Mouse (Mus musculus): ENCODE results near the gene Olfr1418. TPM values are rescaled to one million over a fixed set of nuclear protein-coding genes. Genes with fewer than 3 reads are reported as not detected.

The Olfr1418 gene
- polyA plus RNA-seq (2012; rRNA removed; ENCODE audit: low replicate concordance), result not detected in 2 replicates

DNA sequence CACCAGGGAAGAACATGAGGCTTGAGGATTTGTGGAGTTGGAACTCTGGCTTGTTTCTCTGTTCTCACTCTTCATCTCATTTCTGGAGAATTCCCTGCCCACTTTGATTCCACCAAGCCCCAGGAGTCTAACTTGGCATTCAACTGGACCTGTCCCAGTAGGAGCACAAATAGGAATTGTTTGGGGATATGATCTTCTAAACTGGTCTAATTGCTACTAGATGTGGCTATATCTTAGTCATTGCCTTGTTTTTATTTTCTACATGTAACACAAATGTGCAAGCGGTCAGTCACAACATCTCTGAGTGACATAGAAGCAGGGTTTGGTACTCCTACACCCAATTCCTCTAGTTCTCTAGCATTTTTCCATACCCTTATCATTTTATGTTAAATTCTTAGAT is at the start of gene Olfr1418:
TSS of gene Olfr1418 (minus strand) at position 101 of the 400 bp plus-strand sequence.

GRCm38 (mm10) chr19:11886265-11886664 is 25.4 kb upstream of the Olfr1418 start, which contains the start of gene Olfr1420:
Gene Olfr1420 (plus strand): TSS chr19:11886565.

GRCm38 (mm10) chr19:11875006-11875405 is 14.1 kb upstream of the Olfr1418 start, which contains the start of gene Olfr1419:
Gene Olfr1419 (minus strand): TSS chr19:11875106.

DNA sequence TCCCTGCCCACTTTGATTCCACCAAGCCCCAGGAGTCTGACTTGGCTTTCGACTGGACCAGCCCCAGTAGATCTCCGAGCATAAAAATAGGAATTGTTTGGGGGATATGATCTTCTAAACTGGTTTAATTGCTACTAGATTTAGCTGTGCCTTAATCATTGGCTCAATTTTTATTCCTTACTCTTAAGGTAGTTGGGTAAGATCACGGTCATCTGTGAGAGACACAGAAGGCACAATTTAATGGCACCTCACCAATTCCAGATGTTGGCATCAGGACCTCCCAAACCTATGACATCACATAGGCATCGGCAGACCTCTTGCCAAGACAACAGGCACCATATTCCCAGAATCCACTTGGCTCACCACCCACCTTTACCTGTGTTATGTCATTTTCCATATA is 21.7 kb downstream of the Olfr1418 start, which contains the start of gene Olfr1417:
TSS of gene Olfr1417 (minus strand) at position 101 of the 400 bp plus-strand sequence.

GRCm38 (mm10) chr19:11819143-11819700 is 41.6 kb downstream of the Olfr1418 start, which contains the start of gene Stx3:
Gene Stx3 (minus strand): TSS chr19:11819403.

Other genes with a start within 250 kb of the Olfr1418 start
- 0.13 and 0.46 TPM in 2 replicates for gene Ms4a2, start 237.3 kb downstream of the Olfr1418 start, polyA plus RNA-seq (2012; rRNA removed; ENCODE audit: low replicate concordance)
- not detected in 2 replicates for gene Ms4a3, start 220.2 kb downstream of the Olfr1418 start, polyA plus RNA-seq (2012; rRNA removed; ENCODE audit: low replicate concordance)
- gene Oosp2, start 200.5 kb downstream of the Olfr1418 start, polyA plus RNA-seq (2012; rRNA removed; ENCODE audit: low replicate concordance), result not detected in 2 replicates
- gene Oosp1, start 169.9 kb downstream of the Olfr1418 start, polyA plus RNA-seq (2012; rRNA removed; ENCODE audit: low replicate concordance), result not detected in 2 replicates
- gene Oosp3, start 164.0 kb downstream of the Olfr1418 start, polyA plus RNA-seq (2012; rRNA removed; ENCODE audit: low replicate concordance), result not detected in 2 replicates
- gene Gif, start 113.5 kb downstream of the Olfr1418 start, polyA plus RNA-seq (2012; rRNA removed; ENCODE audit: low replicate concordance), result not detected in 2 replicates
- gene Mrpl16, start 90.7 kb downstream of the Olfr1418 start, polyA plus RNA-seq (2012; rRNA removed; ENCODE audit: low replicate concordance), result 7.6 and 15.1 TPM in 2 replicates
- 4.6 and 6.8 TPM in 2 replicates for gene Stx3, start 41.7 kb downstream of the Olfr1418 start, polyA plus RNA-seq (2012; rRNA removed; ENCODE audit: low replicate concordance)
- not detected in 2 replicates for gene Olfr1417, start 21.8 kb downstream of the Olfr1418 start, polyA plus RNA-seq (2012; rRNA removed; ENCODE audit: low replicate concordance)
- not detected in 2 replicates for gene Olfr1419, start 14.0 kb upstream of the Olfr1418 start, polyA plus RNA-seq (2012; rRNA removed; ENCODE audit: low replicate concordance)
- not detected in 2 replicates for gene Olfr1420, start 25.5 kb upstream of the Olfr1418 start, polyA plus RNA-seq (2012; rRNA removed; ENCODE audit: low replicate concordance)
- gene Patl1, start 51.3 kb upstream of the Olfr1418 start, polyA plus RNA-seq (2012; rRNA removed; ENCODE audit: low replicate concordance), result 15.0 and 25.6 TPM in 2 replicates
- 10.3 and 21.0 TPM in 2 replicates for gene Osbp, start 104.9 kb upstream of the Olfr1418 start, polyA plus RNA-seq (2012; rRNA removed; ENCODE audit: low replicate concordance)
- not detected in 2 replicates for gene Olfr1423, start 180.3 kb upstream of the Olfr1418 start, polyA plus RNA-seq (2012; rRNA removed; ENCODE audit: low replicate concordance)
- not detected in 2 replicates for gene Olfr1424, start 201.6 kb upstream of the Olfr1418 start, polyA plus RNA-seq (2012; rRNA removed; ENCODE audit: low replicate concordance)
- gene Olfr1425, start 216.7 kb upstream of the Olfr1418 start, polyA plus RNA-seq (2012; rRNA removed; ENCODE audit: low replicate concordance), result not detected in 2 replicates
- gene Olfr1426, start 230.9 kb upstream of the Olfr1418 start, polyA plus RNA-seq (2012; rRNA removed; ENCODE audit: low replicate concordance), result not detected in 2 replicates
- not detected in 2 replicates for gene Olfr1427, start 242.3 kb upstream of the Olfr1418 start, polyA plus RNA-seq (2012; rRNA removed; ENCODE audit: low replicate concordance)

Data from mammary gland, adult 2 months (tissue).